Mouse (Mus musculus) olfactory bulb, adult 2 months (tissue): ENCODE measurements at regions not wholly inside any gene's neighbourhood (a gene's known extent, or its start where the extent isn't known, plus 50 kb on each side); places are given as distances from the start of the nearest gene placed in this dataset.

Experiments used
- CTCF ChIP-seq: fragments of 200-500 bp; IDR thresholded peaks from 2 replicates; pipeline ENCODE4 v1.5.1; 2012; ENCODE audit warnings: low read depth, mild to moderate bottlenecking, low read length, moderate library complexity; ENCODE audit not compliant: insufficient read depth
- POLR2A ChIP-seq: fragments of 200-500 bp; IDR thresholded peaks from 2 replicates; pipeline ENCODE4 v1.6.1; 2012; ENCODE audit warnings: mild to moderate bottlenecking, low read depth, low read length, moderate library complexity; ENCODE audit not compliant: insufficient read depth

DNA sequence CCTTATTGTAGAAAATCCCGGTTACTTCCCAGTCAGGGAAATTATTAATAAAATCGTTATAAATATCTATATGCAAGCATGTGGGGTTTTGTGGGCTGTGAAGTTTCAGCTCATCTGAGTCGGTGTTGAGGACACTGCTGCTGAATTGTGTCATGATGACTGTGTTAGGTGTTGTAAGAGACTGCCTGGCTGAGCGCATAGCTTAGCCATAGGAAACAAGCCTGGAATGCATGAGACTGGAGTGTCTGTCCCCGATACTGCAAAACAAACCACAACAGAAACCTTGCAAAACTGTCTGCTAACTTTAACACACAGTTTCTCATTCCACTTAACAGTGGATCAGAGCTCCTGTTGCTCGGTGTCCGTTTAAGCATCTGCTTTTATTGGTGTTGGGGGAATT lies 271.9 kb upstream of the Erbb4 start:
- TF ChIP-seq POLR2A (no peak), CTCF (no peak)
